Mouse (Mus musculus) hindbrain, embryonic 15.5 days (tissue): Measurements from ENCODE around the gene Vti1a. TPM values are rescaled to one million over a fixed set of nuclear protein-coding genes. Genes with fewer than 3 reads are reported as not detected.

Source experiments
- ATAC-seq: fragments of 200-750 bp; cut with Nextera tagmentation; 2 replicates; pipeline ENCODE4 v1.8.0; 2017; ENCODE audit warnings: low read depth, moderate number of reproducible peaks, moderate TSS enrichment; ENCODE audit not compliant: low FRiP score
- H3K27ac ChIP-seq: fragments of 300-500 bp; sonication (generic); replicated peaks from 2 replicates; pipeline ENCODE4 v1.5.1; 2015; ENCODE audit warnings: mild to moderate bottlenecking, inconsistent platforms
- H3K27me3 ChIP-seq: fragments of 300-500 bp; sonication (generic); 2 replicates; pipeline ENCODE4 v1.6.1; 2015; ENCODE audit warnings: control low read depth, inconsistent platforms
- H3K36me3 ChIP-seq: fragments of 300-500 bp; sonication (generic); 2 replicates; pipeline ENCODE4 v1.6.1; 2015; ENCODE audit warnings: control low read depth, inconsistent platforms
- H3K4me1 ChIP-seq: fragments of 300-500 bp; sonication (generic); replicated peaks from 2 replicates; pipeline ENCODE4 v1.6.1; 2015; ENCODE audit warnings: control low read depth, inconsistent platforms
- H3K4me2 ChIP-seq: fragments of 300-500 bp; sonication (generic); 2 replicates; pipeline ENCODE4 v1.6.1; 2015; ENCODE audit warnings: moderate library complexity, mild to moderate bottlenecking, inconsistent platforms
- H3K4me3 ChIP-seq: fragments of 300-500 bp; sonication (generic); 2 replicates; pipeline ENCODE4 v1.5.1; 2015; ENCODE audit warnings: mild to moderate bottlenecking, inconsistent platforms
- H3K9ac ChIP-seq: fragments of 300-500 bp; sonication (generic); 2 replicates; pipeline ENCODE4 v1.6.1; 2015; ENCODE audit warnings: inconsistent platforms
- H3K9me3 ChIP-seq: fragments of 300-500 bp; sonication (generic); 2 replicates; pipeline ENCODE4 v1.6.1; 2016; ENCODE audit warnings: control low read depth, inconsistent platforms
- WGBS: fragments of 180-500 bp; shearing (Covaris S2); methylation state at CpG from one replicate; pipeline ENCODE4 v1.1.7; 2015; 5-methylcytosine and 5-hydroxymethylcytosine counted together
- polyA plus RNA-seq: library from polyadenylated mRNA; unstranded; fragments of >200 nt; fragmentation: Nextera tagmentation; extraction: Ambion mirVana; gene quantifications from 2 replicates; pipeline ENCODE4 v1.2.1, GENCODE M21; 2015

The Vti1a gene
- polyA plus RNA-seq, 1 experiment from 2014 or later = 35.6 TPM

DNA sequence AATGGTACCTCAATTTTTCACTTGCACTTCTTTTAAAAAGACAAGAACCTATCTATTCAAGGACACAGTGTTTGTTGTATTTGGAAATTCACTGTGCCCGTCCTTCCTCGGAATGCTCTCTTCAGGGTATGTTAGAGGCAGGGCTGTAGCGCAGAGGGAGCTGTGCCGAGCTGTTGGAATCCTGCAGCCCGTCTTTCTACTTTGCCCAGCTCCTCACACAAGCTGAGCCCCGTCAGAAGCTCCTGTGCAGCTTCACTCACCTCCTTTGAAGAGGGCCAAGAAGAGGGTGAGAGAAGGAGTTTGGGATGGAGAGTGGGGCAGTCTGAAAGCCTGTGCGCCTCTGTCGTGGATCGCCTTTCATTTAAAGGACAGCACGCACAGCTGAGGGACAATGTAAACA is 72.9 kb downstream of the Vti1a start:
- ATAC-seq = no peak
- no peak overlapping the region for H3K4me3 ChIP-seq
- no peaks in the 10 kb centered on the region for H3K36me3 ChIP-seq
- H3K9me3 ChIP-seq = no peaks in the 10 kb centered on the region
- H3K4me2 ChIP-seq = peak overlapping the region; percentile 16
- no peak overlapping the region for H3K27ac ChIP-seq
- 0 out of 2 replicates have a peak, but pooled peaks cover 5% of the 10 kb centered on the region for H3K4me1 ChIP-seq
- H3K9ac ChIP-seq = no peak overlapping the region
- WGBS = 54% methylated on average over 10 of the region's 10 CpGs
- H3K27me3 ChIP-seq = no peaks in the 10 kb centered on the region

DNA sequence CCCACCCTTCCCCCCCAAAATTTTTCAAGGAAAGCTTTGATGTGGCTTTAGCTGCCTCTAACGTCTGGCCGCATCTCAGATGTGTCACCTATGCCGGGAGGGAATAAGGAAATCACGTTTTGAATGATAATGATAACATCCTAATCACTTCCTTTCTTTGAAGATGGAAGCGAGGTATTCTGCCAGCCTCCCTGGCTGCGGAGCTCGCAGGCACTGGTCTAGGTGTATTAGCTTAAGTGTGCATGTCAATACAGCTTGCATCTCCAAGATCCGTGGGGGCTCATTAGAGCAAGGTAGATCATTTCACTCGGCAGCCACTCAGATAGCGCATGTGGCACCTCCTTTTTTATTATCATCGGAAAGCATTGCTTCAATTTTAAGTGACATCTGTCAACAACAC is 74.2 kb downstream of the Vti1a start:
- H3K4me1 ChIP-seq = 0 out of 2 replicates have a peak, but pooled peaks cover 5% of the 10 kb centered on the region
- no peaks in the 10 kb centered on the region for H3K9me3 ChIP-seq
- H3K27me3 ChIP-seq = no peaks in the 10 kb centered on the region
- no peak overlapping the region; the same call in 1 of the 2 replicates for H3K4me2 ChIP-seq
- H3K9ac ChIP-seq = no peak overlapping the region
- H3K36me3 ChIP-seq = no peaks in the 10 kb centered on the region
- no peak overlapping the region for H3K27ac ChIP-seq
- no peak overlapping the region for H3K4me3 ChIP-seq
- 61% methylated on average over 11 of the region's 11 CpGs for WGBS
- ATAC-seq = no peak

DNA sequence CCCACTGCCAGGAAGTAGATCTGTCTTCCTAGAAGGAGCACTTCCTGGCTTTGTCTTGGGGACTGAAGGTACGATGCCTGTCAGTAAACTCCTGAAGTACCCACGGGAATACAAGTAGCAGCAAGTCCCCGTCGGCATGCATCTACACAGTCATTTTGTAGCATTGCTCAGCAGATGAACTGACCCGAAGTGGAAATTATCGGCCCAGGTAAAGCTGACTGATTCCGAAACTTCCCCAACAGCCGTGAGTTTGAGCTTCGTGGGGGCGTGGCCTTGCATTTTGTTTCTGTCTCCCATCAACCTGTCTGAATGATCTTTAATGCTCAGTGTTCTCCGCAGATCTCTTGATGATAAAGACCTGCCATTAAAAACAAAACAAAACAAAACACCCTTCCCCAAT is 85.5 kb downstream of the Vti1a start:
- Histone ChIP-seq H3K27me3 (no peaks in the 10 kb centered on the region), H3K9me3 (no peaks in the 10 kb centered on the region), H3K4me3 (no peak overlapping the region), H3K4me1 (no peaks in the 10 kb centered on the region), H3K27ac (no peak overlapping the region), H3K9ac (no peak overlapping the region), H3K4me2 (no peak overlapping the region), H3K36me3 (no peaks in the 10 kb centered on the region)
- WGBS = 90% methylated on average over 11 of the region's 11 CpGs
- no peak for ATAC-seq

- H3K9me3 ChIP-seq = no peaks in the 10 kb centered on the region
- WGBS = 56% methylated on average over 6 of the region's 6 CpGs
- no peak overlapping the region for H3K4me2 ChIP-seq
- no peaks in the 10 kb centered on the region for H3K36me3 ChIP-seq
- H3K27ac ChIP-seq = no peak overlapping the region
- H3K27me3 ChIP-seq = no peaks in the 10 kb centered on the region
- no peak overlapping the region for H3K9ac ChIP-seq
- no peak overlapping the region for H3K4me3 ChIP-seq
- no peak for ATAC-seq
- no peaks in the 10 kb centered on the region for H3K4me1 ChIP-seq
Observed at GRCm38 (mm10) chr19:55408486-55408885, 92.4 kb downstream of the Vti1a start.

GRCm38 (mm10) chr19:55411415-55411814 is 95.3 kb downstream of the Vti1a start:
- Histone ChIP-seq H3K36me3 (no peaks in the 10 kb centered on the region), H3K4me2 (no peak overlapping the region), H3K27ac (no peak overlapping the region), H3K9ac (no peak overlapping the region), H3K4me1 (no peaks in the 10 kb centered on the region), H3K9me3 (no peaks in the 10 kb centered on the region), H3K27me3 (no peaks in the 10 kb centered on the region), H3K4me3 (no peak overlapping the region)
- no peak for ATAC-seq
- WGBS = 79% methylated on average over 11 of the region's 11 CpGs

GRCm38 (mm10) chr19:55411894-55412293 is 95.8 kb downstream of the Vti1a start:
- Histone ChIP-seq H3K9ac (no peak overlapping the region), H3K27ac (no peak overlapping the region), H3K4me3 (no peak overlapping the region), H3K4me1 (no peaks in the 10 kb centered on the region), H3K4me2 (no peak overlapping the region), H3K27me3 (no peaks in the 10 kb centered on the region), H3K36me3 (no peaks in the 10 kb centered on the region), H3K9me3 (no peaks in the 10 kb centered on the region)
- ATAC-seq = no peak
- WGBS = 57% methylated on average over 2 of the region's 2 CpGs

GRCm38 (mm10) chr19:55414050-55414449 is 98.0 kb downstream of the Vti1a start:
- ATAC-seq = 0 out of 2 replicates have a peak, but pooled peaks have one; percentile 66
- no peak overlapping the region for H3K4me3 ChIP-seq
- WGBS = 40% methylated on average over 8 of the region's 8 CpGs

DNA sequence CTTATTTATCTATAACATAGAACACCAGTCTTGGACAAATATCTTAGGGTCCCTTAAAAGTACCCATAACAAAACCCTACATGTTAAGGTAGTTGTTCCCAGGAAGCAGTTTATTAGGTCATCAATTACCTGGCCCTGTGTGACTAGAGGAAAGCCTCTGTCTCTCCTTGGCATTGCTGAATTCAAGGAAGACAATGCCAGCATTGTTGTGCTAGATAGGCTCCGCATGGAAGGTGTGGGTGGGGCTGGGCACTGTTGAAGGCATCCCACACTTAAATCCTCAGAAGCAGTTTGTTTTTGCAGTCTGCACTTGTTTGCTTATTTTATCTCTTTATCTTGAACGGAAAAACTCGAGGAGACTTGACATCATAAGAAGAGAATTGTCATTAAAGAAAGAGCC is 102.7 kb downstream of the Vti1a start:
- Histone ChIP-seq H3K9ac (no peak overlapping the region), H3K9me3 (no peaks in the 10 kb centered on the region), H3K4me1 (peaks cover 11% of the 10 kb centered on the region), H3K27me3 (no peaks in the 10 kb centered on the region), H3K27ac (no peak overlapping the region), H3K4me2 (no peak overlapping the region), H3K4me3 (no peak overlapping the region), H3K36me3 (no peaks in the 10 kb centered on the region)
- no peak for ATAC-seq
- WGBS = 44% methylated on average over 3 of the region's 3 CpGs

More at GRCm38 (mm10) chr19:55414050-55414449, 98.0 kb downstream of the Vti1a start:
- Histone ChIP-seq H3K27ac (no peak overlapping the region), H3K4me1 (no peaks in the 10 kb centered on the region), H3K4me2 (no peak overlapping the region), H3K27me3 (no peaks in the 10 kb centered on the region), H3K9ac (no peak overlapping the region), H3K36me3 (no peaks in the 10 kb centered on the region), H3K9me3 (no peaks in the 10 kb centered on the region)

- no peak for ATAC-seq
- H3K4me1 ChIP-seq = peaks cover 15% of the 10 kb centered on the region
- WGBS = 66% methylated on average over 3 of the region's 3 CpGs
- H3K36me3 ChIP-seq = no peaks in the 10 kb centered on the region
- no peak overlapping the region for H3K9ac ChIP-seq
- H3K27ac ChIP-seq = no peak overlapping the region
- H3K9me3 ChIP-seq = no peaks in the 10 kb centered on the region
- no peaks in the 10 kb centered on the region for H3K27me3 ChIP-seq
- H3K4me3 ChIP-seq = no peak overlapping the region
- no peak overlapping the region for H3K4me2 ChIP-seq
Observed at GRCm38 (mm10) chr19:55419961-55420360, 103.9 kb downstream of the Vti1a start.

- no peak overlapping the region for H3K4me3 ChIP-seq
- no peaks in the 10 kb centered on the region for H3K9me3 ChIP-seq
- no peaks in the 10 kb centered on the region for H3K27me3 ChIP-seq
- H3K27ac ChIP-seq = no peak overlapping the region
- no peak overlapping the region for H3K9ac ChIP-seq
- ATAC-seq = no peak
- no peak overlapping the region for H3K4me2 ChIP-seq
- peaks cover 15% of the 10 kb centered on the region for H3K4me1 ChIP-seq
- no peaks in the 10 kb centered on the region for H3K36me3 ChIP-seq
- WGBS = 88% methylated on average over 5 of the region's 5 CpGs
Observed at GRCm38 (mm10) chr19:55421816-55422215, 105.7 kb downstream of the Vti1a start.

DNA sequence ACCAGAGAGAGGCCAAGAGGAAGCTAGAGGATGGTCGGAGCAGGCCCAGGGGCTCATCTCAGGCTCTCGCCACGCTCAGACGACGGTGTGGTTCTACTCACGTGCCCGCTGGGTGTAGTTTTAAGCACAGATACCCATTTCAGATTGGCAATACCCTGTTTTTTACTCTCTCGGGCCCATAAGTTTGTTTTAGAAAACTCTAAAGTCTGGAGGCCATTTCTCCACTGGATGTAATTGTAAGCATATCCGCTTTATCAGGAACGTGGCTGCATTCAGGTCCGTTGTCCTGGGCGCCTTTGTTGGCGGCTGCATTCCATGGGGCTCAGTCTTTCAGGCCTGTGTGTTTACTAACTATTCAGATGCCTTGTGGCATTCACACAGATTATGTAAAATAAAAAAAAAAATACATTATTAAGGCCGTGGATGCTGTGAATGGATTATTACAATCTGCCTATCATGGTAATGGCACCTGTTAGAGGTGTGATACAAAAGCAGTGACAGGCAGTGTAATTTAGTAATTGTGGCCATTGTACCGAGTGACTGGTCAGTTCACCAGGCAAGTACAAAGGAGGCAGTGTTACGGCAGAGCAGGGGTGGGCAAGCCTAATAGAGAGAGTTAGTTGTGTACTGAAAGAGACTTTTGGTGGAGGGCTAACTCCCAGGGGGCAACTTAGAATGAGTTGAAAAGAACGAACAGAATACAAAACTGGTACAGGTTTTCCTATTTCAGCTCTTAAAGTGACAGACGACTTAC is 106.4 kb downstream of the Vti1a start:
- Histone ChIP-seq H3K9me3 (no peaks in the 10 kb centered on the region), H3K27me3 (no peaks in the 10 kb centered on the region), H3K4me1 (peaks cover 15% of the 10 kb centered on the region), H3K36me3 (no peaks in the 10 kb centered on the region), H3K9ac (no peak overlapping the region), H3K4me2 (no peak overlapping the region), H3K4me3 (no peak overlapping the region), H3K27ac (no peak overlapping the region; the same call in 1 of the 2 replicates)
- ATAC-seq = peak; percentile 61; the same call in 1 of the 2 replicates
- 38% methylated on average over 18 of the region's 18 CpGs for WGBS

- no peak for ATAC-seq
- Histone ChIP-seq H3K4me1 (peaks cover 15% of the 10 kb centered on the region), H3K4me3 (no peak overlapping the region), H3K27me3 (no peaks in the 10 kb centered on the region), H3K9ac (no peak overlapping the region), H3K4me2 (no peak overlapping the region), H3K9me3 (no peaks in the 10 kb centered on the region), H3K36me3 (no peaks in the 10 kb centered on the region), H3K27ac (no peak overlapping the region)
- WGBS = 65% methylated on average over 11 of the region's 11 CpGs
Observed at GRCm38 (mm10) chr19:55423065-55423716, 107.1 kb downstream of the Vti1a start.
